Mouse (Mus musculus): Measurements from ENCODE around the gene Prok1. TPM values are rescaled to one million over a fixed set of nuclear protein-coding genes. Genes with fewer than 3 reads are reported as not detected.

Gene Prok1
- polyA plus RNA-seq, 1 experiment, result 0.05 TPM

GRCm38 (mm10) chr3:107188226-107188899, 51.1 kb downstream of the Prok1 start:
- H3ac ChIP-seq (ENCODE audit: control insufficient read depth, insufficient read length), result no peak overlapping the region

GRCm38 (mm10) chr3:107187022-107187421, 52.5 kb downstream of the Prok1 start:
- TF ChIP-seq POLR2AphosphoS2 (IDR thresholded peaks at IDR 0.05; ENCODE audit: insufficient read length, low read depth), result no peak
- TF ChIP-seq TCF3 (IDR thresholded peaks at IDR 0.05; ENCODE audit: insufficient read length, low read depth), result no peak
- no peak for TF ChIP-seq USF1 (IDR thresholded peaks at IDR 0.05; ENCODE audit: low read depth)
- no peaks in the 10 kb centered on the region for H3K79me2 ChIP-seq (ENCODE audit: control insufficient read depth, insufficient read depth)
- no peak overlapping the region for H3ac ChIP-seq (ENCODE audit: control insufficient read depth, insufficient read length)
- peaks cover 29% of the 10 kb centered on the region for H3K27me3 ChIP-seq (ENCODE audit: control insufficient read depth, insufficient read depth, insufficient read length)
- no peak overlapping the region for H3K4me2 ChIP-seq (ENCODE audit: low read depth)
- no peak overlapping the region for H3K4me3 ChIP-seq
- H3K36me3 ChIP-seq (ENCODE audit: control insufficient read depth, insufficient read depth), result no peaks in the 10 kb centered on the region

More at GRCm38 (mm10) chr3:107188226-107188899, 51.1 kb downstream of the Prok1 start:
- no peak for TF ChIP-seq CEBPB (IDR thresholded peaks at IDR 0.05; ENCODE audit: insufficient read depth, poor library complexity, severe bottlenecking)
- no peak for TF ChIP-seq MAX (IDR thresholded peaks at IDR 0.05; ENCODE audit: low read depth)
- TF ChIP-seq SRF (IDR thresholded peaks at IDR 0.05; ENCODE audit: control insufficient read depth, insufficient read length, low read depth), result no peak
- Histone ChIP-seq H3K79me2 (ENCODE audit: control insufficient read depth, insufficient read depth) (no peaks in the 10 kb centered on the region), H3K27me3 (ENCODE audit: control insufficient read depth, insufficient read depth, insufficient read length) (peaks cover 34% of the 10 kb centered on the region), H3K4me2 (ENCODE audit: low read depth) (no peak overlapping the region), H3K4me3 (no peak overlapping the region), H3K36me3 (ENCODE audit: control insufficient read depth, insufficient read depth) (no peaks in the 10 kb centered on the region)

GRCm38 (mm10) chr3:107185597-107185996, 53.9 kb downstream of the Prok1 start:
- Histone ChIP-seq H3K36me3 (ENCODE audit: control insufficient read depth, insufficient read depth) (no peaks in the 10 kb centered on the region), H3K4me3 (no peak overlapping the region), H3K27me3 (ENCODE audit: control insufficient read depth, insufficient read depth, insufficient read length) (peaks cover 29% of the 10 kb centered on the region), H3K79me2 (ENCODE audit: control insufficient read depth, insufficient read depth) (no peaks in the 10 kb centered on the region), H3K4me2 (ENCODE audit: low read depth) (no peak overlapping the region), H3ac (ENCODE audit: control insufficient read depth, insufficient read length) (no peak overlapping the region)
- TF ChIP-seq REST (IDR thresholded peaks at IDR 0.05; ENCODE audit: insufficient read depth, insufficient read length) (no peak), TCF12 (IDR thresholded peaks at IDR 0.05; ENCODE audit: insufficient read depth, poor library complexity, severe bottlenecking) (no peak)

DNA sequence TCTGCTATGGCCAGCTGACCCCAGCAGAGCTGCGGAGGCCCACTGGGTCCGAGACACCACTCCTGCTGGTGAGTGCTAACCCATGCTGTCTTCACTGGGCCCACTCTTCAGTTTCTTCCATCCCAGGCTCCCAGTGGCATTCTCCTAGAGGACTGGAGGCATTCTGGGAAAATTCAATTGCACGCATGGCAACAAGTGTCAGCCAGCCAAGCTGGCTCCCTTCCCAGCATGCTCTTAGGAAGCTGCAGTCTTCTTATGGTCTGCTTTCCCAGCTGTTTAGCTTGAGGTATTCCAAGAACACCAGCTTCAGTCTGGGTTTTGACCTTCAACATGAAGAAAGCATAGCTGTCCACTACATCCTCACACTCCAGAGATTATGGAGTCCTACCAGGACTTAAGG, 56.3 kb downstream of the Prok1 start:
- H3K36me3 ChIP-seq (ENCODE audit: control insufficient read depth, insufficient read depth), result no peaks in the 10 kb centered on the region
- H3K4me2 ChIP-seq (ENCODE audit: low read depth), result no peak overlapping the region
- no peak overlapping the region for H3ac ChIP-seq (ENCODE audit: control insufficient read depth, insufficient read length)
- H3K79me2 ChIP-seq (ENCODE audit: control insufficient read depth, insufficient read depth), result no peaks in the 10 kb centered on the region
- H3K27me3 ChIP-seq (ENCODE audit: control insufficient read depth, insufficient read depth, insufficient read length), result peaks cover 29% of the 10 kb centered on the region
- no peak overlapping the region for H3K4me3 ChIP-seq
- no peak for TF ChIP-seq POLR2AphosphoS2 (IDR thresholded peaks at IDR 0.05; ENCODE audit: insufficient read length, low read depth)
- TF ChIP-seq MYOD1 (IDR thresholded peaks at IDR 0.05; ENCODE audit: control insufficient read depth in 1 of 3, insufficient read length in 2 of 3, low read depth in 2 of 3), result no peak
- no peak for TF ChIP-seq CEBPB (IDR thresholded peaks at IDR 0.05; ENCODE audit: insufficient read depth, poor library complexity, severe bottlenecking)
- no peak for TF ChIP-seq E2F4 (IDR thresholded peaks at IDR 0.05; ENCODE audit: insufficient read depth)
- TF ChIP-seq SRF (IDR thresholded peaks at IDR 0.05; ENCODE audit: control insufficient read depth, insufficient read length, low read depth), result no peak
- no peak for TF ChIP-seq USF1 (IDR thresholded peaks at IDR 0.05; ENCODE audit: low read depth)
- no peak for TF ChIP-seq MYOG (IDR thresholded peaks at IDR 0.05; ENCODE audit: control insufficient read depth in 1 of 3, insufficient read depth in 1 of 3, insufficient read length in 2 of 3, low read depth in 2 of 3)
- TF ChIP-seq REST (IDR thresholded peaks at IDR 0.05; ENCODE audit: insufficient read depth, insufficient read length), result no peak
- no peak for TF ChIP-seq TCF12 (IDR thresholded peaks at IDR 0.05; ENCODE audit: insufficient read depth, poor library complexity, severe bottlenecking)
- no peak for TF ChIP-seq TCF3 (IDR thresholded peaks at IDR 0.05; ENCODE audit: insufficient read length, low read depth)
- no peak for TF ChIP-seq MAX (IDR thresholded peaks at IDR 0.05; ENCODE audit: low read depth)
- no peak for TF ChIP-seq POLR2A (IDR thresholded peaks at IDR 0.05; ENCODE audit: insufficient read length, low read depth)

Other genes with a start within 250 kb of the Prok1 start
- 0.07 TPM for gene Kcna3, start 203.5 kb downstream of the Prok1 start, polyA plus RNA-seq (2012; fragmentation: generic; extraction: Trizol)
- not detected for gene Kcna2, start 138.6 kb downstream of the Prok1 start, polyA plus RNA-seq (2012; fragmentation: generic; extraction: Trizol)
- gene Kcna10, start 56.7 kb downstream of the Prok1 start, polyA plus RNA-seq (2012; fragmentation: generic; extraction: Trizol), result not detected
- gene Cym, start 18.0 kb downstream of the Prok1 start, polyA plus RNA-seq (2012; fragmentation: generic; extraction: Trizol), result 0.05 TPM
- gene A630076J17Rik, start 9.1 kb downstream of the Prok1 start, polyA plus RNA-seq (2012; fragmentation: generic; extraction: Trizol), result not detected
- 156 TPM for gene Lamtor5, start 39.2 kb upstream of the Prok1 start, polyA plus RNA-seq (2012; fragmentation: generic; extraction: Trizol)
- gene Slc16a4, start 51.5 kb upstream of the Prok1 start, polyA plus RNA-seq (2012; fragmentation: generic; extraction: Trizol), result 0.14 TPM
- 4.3 TPM for gene Rbm15, start 94.0 kb upstream of the Prok1 start, polyA plus RNA-seq (2012; fragmentation: generic; extraction: Trizol)
- not detected for gene Kcnc4, start 219.8 kb upstream of the Prok1 start, polyA plus RNA-seq (2012; fragmentation: generic; extraction: Trizol)

Data from myocyte (in vitro differentiated cells).